Mouse (Mus musculus): ENCODE data around the gene Phf13. TPM values are rescaled to one million over a fixed set of nuclear protein-coding genes. Genes with fewer than 3 reads are reported as not detected.

Gene Phf13
- polyA plus RNA-seq, 1 experiment: 4.4 TPM

DNA sequence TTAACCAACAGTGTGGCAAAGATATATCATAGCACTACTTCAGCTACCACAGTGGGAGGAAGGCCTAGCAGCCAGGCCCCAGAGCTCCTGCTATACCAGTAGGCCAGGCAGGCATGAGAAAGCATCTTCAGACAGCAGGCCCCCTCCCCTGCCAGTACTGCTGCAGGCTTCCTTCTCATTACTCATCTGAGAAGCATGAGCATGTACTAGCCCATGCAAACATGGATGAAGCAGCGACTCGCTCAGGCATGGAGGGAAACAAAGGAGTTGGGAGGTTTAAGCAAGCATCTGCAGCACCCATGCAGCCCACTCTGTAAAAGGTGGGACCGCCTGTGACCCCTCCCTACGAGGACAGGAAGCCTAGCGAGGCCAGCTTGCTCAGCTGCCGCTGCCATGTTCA lies 23.0 kb upstream of the Phf13 start:
- WGBS: 83% methylated on average over 6 of the region's 6 CpGs

GRCm38 (mm10) chr4:152013036-152013813 lies 17.2 kb upstream of the Phf13 start:
- no peak for DNase-seq (ENCODE audit: low read depth, low spot score)
- 73% methylated on average over 12 of the region's 12 CpGs for WGBS

More for the DNA sequence above, 23.0 kb upstream of the Phf13 start:
- DNase-seq (ENCODE audit: low read depth, low spot score): no peak

GRCm38 (mm10) chr4:152012109-152012508 lies 16.1 kb upstream of the Phf13 start:
- 81% methylated on average over 16 of the region's 16 CpGs for WGBS
- DNase-seq (ENCODE audit: low read depth, low spot score): no peak

GRCm38 (mm10) chr4:152011171-152011760 lies 15.2 kb upstream of the Phf13 start:
- 35% methylated on average over 8 of the region's 8 CpGs for WGBS
- no peak for DNase-seq (ENCODE audit: low read depth, low spot score)

DNA sequence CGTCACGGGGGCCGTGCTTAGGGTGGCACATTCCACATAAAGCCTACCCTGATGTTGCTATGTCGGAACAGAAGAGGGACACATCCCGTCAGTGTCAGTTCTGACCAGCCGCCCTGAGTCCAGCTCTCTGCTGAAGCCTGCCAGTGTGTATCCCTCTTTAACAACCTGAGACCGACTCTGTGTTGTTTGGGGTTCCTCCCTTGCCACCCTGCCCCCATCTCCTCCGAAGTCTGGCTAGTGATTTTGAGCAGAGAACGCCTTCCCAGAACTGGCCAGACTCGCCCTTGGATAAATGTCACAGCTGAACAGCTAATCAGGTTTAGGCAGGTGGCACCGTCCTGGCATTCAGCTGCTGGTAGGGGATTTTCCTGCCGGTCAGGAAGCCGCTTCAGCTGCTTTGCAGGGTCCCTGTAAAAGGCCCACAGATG lies 14.7 kb upstream of the Phf13 start:
- DNase-seq (ENCODE audit: low read depth, low spot score): no peak
- 6% methylated on average over 13 of the region's 13 CpGs for WGBS

DNA sequence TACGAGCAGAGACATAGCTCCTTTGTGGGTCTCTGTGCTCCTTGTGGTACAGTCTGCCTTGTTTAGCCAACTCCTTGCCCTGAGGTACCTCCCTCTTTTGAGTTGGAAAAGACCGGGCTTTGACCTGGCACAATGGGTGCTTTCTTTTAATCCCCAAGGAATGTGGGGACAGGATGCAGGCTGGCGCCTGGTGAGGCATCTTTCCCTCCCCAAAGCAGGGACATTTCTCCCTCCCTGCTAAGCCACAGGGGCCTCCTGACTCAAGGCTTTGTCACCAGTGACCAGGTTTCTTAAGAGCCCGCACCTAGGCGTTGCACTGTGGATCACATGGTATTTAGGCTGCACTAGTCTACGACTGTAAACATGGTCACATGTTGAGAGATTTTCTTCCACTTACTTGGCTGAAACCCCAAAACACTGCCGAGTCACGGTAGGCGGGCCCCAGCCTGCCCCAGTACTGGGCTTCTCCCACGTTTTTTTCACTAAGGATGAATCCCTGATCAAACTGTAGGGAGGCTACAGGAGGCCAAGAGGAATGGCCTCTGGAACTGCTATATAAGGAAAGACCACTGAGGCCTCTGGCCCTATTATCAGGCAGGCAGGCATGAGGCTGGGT lies 14.1 kb upstream of the Phf13 start:
- 2% methylated on average over 10 of the region's 10 CpGs for WGBS

DNA sequence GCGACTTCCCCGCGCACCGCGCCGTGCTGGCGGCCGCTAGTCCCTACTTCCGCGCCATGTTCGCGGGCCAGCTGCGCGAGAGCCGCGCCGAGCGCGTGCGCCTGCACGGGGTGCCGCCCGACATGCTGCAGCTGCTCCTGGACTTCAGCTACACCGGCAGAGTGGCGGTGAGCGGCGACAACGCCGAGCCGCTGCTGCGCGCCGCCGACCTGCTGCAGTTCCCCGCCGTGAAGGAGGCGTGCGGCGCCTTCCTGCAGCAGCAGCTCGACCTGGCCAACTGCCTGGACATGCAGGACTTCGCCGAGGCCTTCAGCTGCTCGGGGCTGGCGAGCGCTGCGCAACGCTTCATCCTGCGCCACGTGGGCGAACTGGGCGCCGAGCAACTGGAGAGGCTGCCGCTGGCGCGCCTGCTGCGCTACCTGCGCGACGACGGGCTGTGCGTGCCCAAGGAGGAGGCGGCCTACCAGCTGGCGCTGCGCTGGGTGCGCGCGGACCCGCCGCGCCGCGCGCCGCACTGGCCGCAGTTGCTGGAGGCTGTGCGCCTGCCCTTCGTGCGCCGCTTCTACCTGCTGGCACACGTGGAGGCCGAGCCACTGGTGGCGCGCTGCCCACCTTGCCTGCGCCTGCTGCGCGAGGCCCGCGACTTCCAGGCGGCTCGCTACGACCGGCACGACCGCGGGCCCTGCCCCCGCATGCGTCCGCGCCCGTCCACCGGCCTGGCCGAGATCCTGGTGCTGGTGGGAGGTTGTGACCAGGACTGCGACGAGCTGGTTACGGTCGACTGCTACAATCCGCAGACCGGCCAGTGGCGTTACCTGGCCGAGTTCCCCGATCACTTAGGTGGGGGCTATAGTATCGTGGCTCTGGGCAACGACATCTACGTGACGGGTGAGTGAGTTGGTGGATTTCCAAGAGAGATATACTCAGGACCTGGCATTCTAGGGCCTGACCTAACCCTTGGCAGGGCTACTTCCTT lies 13.3 kb upstream of the Phf13 start:
- under 1% methylated on average over 115 of the region's 115 CpGs for WGBS
- no peak for DNase-seq (ENCODE audit: low read depth, low spot score)

More for the DNA sequence above, 14.1 kb upstream of the Phf13 start:
- no peak for DNase-seq (ENCODE audit: low read depth, low spot score)

DNA sequence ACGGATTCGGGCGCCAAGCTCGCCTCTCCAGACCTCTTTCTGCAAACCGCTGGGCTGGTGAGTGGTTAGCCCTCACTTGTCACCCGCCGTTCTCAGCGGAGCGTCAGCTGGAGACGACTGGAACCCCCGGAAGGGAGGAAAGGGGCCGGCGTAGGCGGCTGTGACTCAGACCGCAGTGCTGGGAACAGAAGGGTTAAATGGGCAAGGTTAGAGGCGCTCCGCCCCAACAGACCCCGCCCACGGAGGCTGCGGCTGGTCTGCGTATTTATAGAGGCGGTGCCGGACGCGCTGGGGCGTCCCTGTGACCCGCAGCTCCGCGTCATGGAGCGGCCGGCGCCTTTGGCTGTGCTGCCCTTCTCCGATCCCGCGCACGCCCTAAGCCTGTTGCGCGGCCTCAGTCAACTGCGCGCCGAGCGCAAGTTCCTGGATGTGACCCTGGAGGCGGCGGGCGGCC lies 12.6 kb upstream of the Phf13 start, which contains the start of gene Klhl21:
Klhl21 (plus strand) TSS at position 182 of the 454 bp plus-strand sequence.
- peak; percentile 83 for DNase-seq (ENCODE audit: low read depth, low spot score)
- under 1% methylated on average over 45 of the region's 45 CpGs for WGBS

DNA sequence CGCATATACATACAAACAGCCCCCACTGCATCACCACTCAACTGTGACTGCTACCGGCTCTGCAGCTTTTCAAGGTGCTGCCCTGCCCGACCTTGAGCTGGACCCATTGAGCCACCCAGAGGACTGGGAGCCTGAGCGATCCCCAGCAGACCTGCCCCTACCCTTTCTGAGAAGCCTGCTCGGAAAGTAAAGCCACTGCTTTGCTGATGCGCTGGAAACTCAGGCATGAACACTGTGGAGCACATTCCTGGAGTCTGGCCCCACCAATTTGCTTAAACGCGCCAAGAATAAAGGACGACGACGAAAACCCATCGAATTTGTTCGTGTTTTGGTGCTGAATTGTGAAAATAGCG lies 12.1 kb upstream of the Phf13 start:
- WGBS: 1% methylated on average over 14 of the region's 14 CpGs
- no peak for DNase-seq (ENCODE audit: low read depth, low spot score)

- 16% methylated on average over 8 of the region's 8 CpGs for WGBS
- DNase-seq (ENCODE audit: low read depth, low spot score): no peak
Observed at GRCm38 (mm10) chr4:152007481-152008147, 11.6 kb upstream of the Phf13 start.

- DNase-seq (ENCODE audit: low read depth, low spot score): no peak
- 66% methylated on average over 3 of the region's 3 CpGs for WGBS
Observed at GRCm38 (mm10) chr4:152006812-152007211, 10.8 kb upstream of the Phf13 start.

DNA sequence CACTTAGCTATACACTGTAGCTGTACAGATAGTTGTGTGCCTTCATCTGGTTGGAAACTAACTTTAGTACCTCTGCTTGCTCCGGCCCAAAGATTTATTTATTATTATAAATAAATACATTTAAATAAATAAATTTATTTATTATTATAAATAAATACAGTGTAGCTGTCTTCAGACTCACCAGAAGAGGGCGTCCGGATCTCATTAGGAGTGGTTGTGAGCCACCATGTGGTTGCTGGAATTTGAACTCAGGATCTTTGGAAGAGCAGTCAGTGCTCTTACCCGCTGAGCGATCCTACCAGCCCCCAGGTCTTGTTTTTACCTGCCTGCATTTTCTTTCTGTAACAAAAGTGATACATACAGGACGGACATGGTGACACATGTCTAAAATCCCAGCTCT lies 10.1 kb upstream of the Phf13 start:
- DNase-seq (ENCODE audit: low read depth, low spot score): no peak
- 72% methylated on average over 6 of the region's 6 CpGs for WGBS

DNA sequence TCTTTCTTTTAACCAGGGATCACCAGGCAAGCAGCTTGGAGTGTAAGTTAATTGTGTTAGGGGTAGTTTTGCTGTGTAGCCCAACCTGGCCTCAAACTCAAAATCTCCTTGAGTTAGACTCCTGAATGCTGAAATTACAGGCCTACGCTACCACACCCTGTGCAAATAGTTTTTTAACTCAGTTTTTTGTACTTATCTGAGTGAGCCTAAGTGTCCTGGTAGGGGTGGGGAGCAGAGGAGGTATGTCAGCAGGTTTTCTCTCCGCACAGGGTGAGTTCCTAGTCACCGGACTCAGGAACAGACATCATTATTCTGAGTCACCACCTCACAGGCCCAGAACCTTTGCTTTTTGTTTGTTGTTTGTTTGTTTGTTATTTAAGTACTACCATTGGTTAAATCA lies 6.0 kb upstream of the Phf13 start:
- DNase-seq (ENCODE audit: low read depth, low spot score): no peak
- WGBS: 80% methylated on average over 3 of the region's 3 CpGs

DNA sequence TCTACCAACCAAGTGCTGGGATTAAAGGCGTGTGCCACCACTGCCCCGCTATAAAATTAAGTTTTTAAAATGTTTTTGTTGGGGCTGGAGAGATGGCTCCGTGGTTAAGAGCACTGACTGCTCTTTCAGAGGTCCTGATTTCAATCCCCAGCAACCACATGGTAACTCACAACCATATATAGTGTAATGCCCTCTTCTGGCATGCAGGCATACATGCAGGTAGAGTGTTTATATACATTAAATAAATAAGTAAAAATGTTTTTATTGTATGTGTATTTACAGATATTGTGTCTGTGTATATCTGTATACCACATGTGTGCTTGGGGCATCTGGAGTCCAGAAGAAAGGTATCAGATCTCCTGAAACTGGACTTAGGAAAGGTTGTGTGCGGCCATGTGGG lies 5.3 kb upstream of the Phf13 start:
- WGBS: 66% methylated on average over 4 of the region's 4 CpGs
- DNase-seq (ENCODE audit: low read depth, low spot score): no peak

- 36% methylated on average over 4 of the region's 4 CpGs for WGBS
- no peak for DNase-seq (ENCODE audit: low read depth, low spot score)
Observed at GRCm38 (mm10) chr4:152000906-152001305, 4.8 kb upstream of the Phf13 start.

DNA sequence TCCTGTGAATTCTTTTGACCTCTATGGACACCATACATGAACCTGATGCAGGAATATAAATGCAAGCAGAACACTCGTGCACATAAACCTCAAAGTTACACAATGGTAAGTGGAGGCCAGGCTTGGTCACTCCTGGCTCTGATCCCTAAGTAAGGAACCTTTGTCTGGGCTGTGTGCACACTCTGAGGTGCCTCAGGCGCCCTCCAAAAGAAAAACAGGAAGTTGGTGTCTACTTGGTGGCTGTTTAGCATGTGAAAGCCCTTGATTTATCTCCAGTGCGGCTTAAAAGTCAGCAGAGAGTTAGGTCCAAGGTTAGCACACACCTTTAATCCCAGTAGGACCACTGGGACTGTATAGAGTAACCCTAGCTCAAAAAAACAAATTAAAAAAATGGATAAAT lies 3.4 kb upstream of the Phf13 start:
- no peak for DNase-seq (ENCODE audit: low read depth, low spot score)
- WGBS: 73% methylated on average over 3 of the region's 3 CpGs

DNA sequence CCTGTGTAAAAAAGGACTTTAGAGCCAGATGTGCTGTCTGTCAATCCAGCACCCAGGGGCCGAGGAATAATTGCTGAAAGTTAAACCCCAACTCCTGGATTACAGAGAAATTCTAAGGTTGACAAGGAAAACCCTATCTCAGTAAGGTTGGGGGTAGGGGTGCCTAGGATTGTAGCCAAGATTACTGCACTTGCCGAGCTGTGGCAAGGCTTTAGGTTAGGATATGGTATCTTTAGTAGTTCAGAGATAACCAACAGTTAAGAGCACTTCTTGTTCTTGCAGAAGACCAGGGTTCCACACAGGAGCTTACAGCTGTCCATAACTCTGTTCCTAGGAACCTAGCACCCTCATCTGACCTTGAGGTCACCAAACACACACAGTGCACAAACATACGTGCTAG lies 1.6 kb upstream of the Phf13 start:
- 71% methylated on average over 3 of the region's 3 CpGs for whole genome bisulfite sequencing
- DNase-seq (ENCODE audit: low read depth, low spot score): no peak

GRCm38 (mm10) chr4:151996951-151997222 lies 829 bp upstream of the Phf13 start:
- DNase-seq (ENCODE audit: low read depth, low spot score): no peak
- WGBS: under 1% methylated on average over 13 of the region's 13 CpGs

GRCm38 (mm10) chr4:151995371-151996172 lies 486 bp downstream of the Phf13 start:
- DNase-seq (ENCODE audit: low read depth, low spot score): no peak
- WGBS: 2% methylated on average over 85 of the region's 111 CpGs

Data from large intestine, adult 2 months (tissue).